Mouse (Mus musculus): Measurements from ENCODE around the gene Lrtm1.

Lrtm1 gene

GRCm38 (mm10) chr14:29031858-29032395 lies 13.9 kb downstream of the Lrtm1 start:
- DNase-seq (ENCODE audit: low spot score in 2 of 2): no peak

- DNase-seq (ENCODE audit: low spot score in 2 of 2): no peak
Measured at GRCm38 (mm10) chr14:29038246-29038645, 20.2 kb downstream of the Lrtm1 start.

DNA sequence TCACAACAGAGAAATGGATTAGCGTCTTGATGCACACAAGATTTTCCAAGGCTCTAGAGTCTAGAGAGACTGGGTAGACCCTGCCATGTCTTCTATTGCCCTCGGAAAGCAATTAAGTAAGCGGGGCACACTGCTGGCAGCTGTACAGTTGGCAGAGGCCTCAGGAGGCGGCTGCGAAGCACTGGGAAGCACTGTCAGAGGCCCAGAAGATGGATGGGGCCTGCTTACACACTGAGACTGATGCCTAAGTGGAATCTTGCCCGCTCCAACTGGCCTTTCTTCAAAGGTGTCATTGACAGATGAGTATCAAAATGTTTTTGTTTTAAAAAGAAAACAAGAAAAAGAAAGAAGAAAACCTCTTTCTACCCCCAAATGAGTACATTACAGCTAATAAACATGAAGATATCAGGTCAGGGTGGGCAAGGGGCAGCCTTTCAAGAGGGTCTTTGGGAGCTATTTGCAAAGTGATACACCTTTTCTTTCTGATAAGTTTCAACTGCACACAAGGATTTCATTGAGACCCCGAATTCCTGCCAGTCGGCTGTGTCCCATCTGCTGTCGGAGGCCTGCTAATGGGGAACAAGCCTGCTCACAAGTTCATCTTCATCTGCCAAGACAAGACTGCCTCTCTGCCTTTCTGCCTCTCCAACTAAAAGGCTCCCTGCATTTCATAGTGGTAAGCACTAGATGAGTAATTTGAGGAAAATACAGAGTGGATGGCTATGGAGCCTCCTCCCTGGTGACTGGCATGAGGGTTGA lies 22.8 kb downstream of the Lrtm1 start:
- DNase-seq (ENCODE audit: low spot score in 2 of 2): no peak

- DNase-seq (ENCODE audit: low spot score in 2 of 2): no peak
Measured at GRCm38 (mm10) chr14:29041498-29041897, 23.5 kb downstream of the Lrtm1 start.

GRCm38 (mm10) chr14:29042355-29042754 lies 24.3 kb downstream of the Lrtm1 start:
- DNase-seq (ENCODE audit: low spot score in 2 of 2): no peak

GRCm38 (mm10) chr14:29051951-29052835 lies 34.2 kb downstream of the Lrtm1 start:
- no peak for DNase-seq (ENCODE audit: low spot score in 2 of 2)

- no peak for DNase-seq (ENCODE audit: low spot score in 2 of 2)
Measured at GRCm38 (mm10) chr14:29060679-29061078, 42.7 kb downstream of the Lrtm1 start.

DNA sequence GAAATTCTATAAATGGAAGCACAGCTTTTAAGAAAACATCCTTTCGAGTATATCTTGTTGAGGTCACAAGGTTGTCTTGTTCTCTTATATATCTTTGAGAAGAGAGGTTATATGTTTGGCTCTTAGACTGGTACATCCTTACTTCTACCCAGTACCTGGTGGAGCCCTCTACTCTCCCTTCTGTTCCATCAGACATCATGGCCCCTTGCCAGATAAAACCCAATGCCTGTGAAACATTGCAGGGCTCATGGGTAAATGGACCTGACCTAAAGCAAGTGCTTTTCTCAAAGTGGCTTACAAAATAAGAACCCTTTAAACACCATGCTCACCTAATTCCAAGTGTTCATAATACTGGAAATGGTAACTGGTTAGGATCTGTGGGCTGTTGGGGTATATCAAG lies 43.5 kb downstream of the Lrtm1 start:
- no peak for DNase-seq (ENCODE audit: low spot score in 2 of 2)

DNA sequence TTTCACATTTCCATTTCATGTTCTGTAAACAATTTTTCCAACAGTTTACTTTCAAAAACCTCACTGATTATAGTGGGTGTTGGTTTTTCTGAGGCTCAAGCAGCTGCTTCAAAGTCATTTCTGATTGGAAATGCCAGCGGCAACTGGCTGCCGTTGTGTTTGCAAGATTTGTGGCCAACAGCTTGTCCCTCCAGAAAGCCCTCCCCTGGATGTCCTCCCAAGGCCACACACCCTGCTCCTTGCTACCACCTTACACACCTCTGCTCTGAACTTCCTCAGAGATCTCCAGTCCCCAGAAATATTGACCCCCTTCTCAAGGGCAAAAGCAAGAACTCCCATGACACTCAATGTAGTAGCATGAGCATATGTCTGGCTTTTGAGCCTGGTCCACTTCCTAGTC lies 44.7 kb downstream of the Lrtm1 start:
- DNase-seq (ENCODE audit: low spot score in 2 of 2): no peak

DNA sequence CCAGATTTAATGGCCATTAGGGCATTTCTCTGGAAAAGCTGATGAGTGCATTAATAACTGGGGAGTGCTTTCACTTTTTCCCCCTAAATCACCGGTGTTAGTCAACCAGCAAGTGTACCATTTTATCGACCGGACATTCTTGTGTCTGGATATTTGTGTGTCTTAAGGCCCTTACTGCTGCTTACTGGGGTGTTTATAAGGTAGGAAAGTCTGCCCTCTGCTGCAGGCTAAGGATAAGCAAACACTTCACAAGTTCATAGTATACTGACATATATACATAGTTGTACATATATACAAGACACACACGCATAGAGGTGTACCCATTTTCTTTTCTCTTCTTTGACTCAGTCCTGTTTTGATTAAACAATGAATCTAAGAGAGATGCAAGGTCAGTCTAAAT lies 55.7 kb downstream of the Lrtm1 start:
- DNase-seq (ENCODE audit: low spot score in 2 of 2): no peak

DNA sequence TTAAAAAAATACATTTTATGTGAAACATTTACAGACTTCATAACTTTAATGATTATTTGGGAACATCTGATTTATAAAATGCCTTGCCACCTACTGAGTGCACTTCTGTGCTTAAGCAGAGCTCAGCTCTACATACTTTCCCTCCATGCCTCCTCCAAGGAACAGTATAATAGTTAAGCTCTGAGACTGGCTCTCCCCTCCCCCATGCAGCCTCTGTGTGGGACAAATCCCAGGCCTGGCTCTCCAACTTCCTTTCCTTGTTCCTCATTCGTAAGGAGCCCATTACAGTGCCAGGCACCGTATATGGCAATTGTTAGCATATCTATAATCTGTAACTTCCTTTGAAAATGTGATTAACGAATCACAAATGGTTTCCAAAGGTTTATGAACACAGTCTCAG lies 59.4 kb downstream of the Lrtm1 start:
- no peak for DNase-seq (ENCODE audit: low spot score in 2 of 2)

- DNase-seq (ENCODE audit: low spot score in 2 of 2): no peak
Measured at GRCm38 (mm10) chr14:29080228-29080627, 62.2 kb downstream of the Lrtm1 start.

- DNase-seq (ENCODE audit: low spot score in 2 of 2): no peak
Measured at GRCm38 (mm10) chr14:29080630-29081029, 62.6 kb downstream of the Lrtm1 start.

DNA sequence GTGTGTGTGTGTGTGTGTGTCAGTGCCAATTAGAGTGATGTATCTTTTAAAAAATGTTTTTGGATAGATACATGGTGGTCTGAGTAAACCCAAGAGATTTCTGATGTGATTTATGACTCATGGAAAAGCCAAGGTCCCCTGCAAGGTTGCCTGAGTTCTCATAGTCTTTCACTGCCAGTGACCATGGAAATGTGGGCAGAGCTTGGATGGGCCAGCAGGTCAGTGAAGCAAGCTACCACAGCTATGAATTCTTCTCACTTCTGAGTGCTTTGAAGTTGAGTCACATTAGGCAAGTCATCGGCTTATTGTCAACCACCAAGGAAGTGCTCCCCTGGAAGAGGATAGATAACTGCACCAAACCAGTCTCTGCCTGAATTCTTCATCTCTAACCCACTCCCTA lies 64.2 kb downstream of the Lrtm1 start:
- DNase-seq (ENCODE audit: low spot score in 2 of 2): no peak
